Mouse (Mus musculus) hindbrain, postnatal 0 days (tissue): Measurements from ENCODE around the gene Nmu. TPM values are rescaled to one million over a fixed set of nuclear protein-coding genes. Genes with fewer than 3 reads are reported as not detected.

Experiments used
- ATAC-seq: fragments of 200-750 bp; cut with Nextera tagmentation; 2 replicates; pipeline ENCODE4 v1.8.0; 2017; ENCODE audit warnings: mild to moderate bottlenecking, moderate TSS enrichment, moderate library complexity
- DNase-seq: peaks from one replicate; pipeline ENCODE4 v3.0.0-alpha.2; 2015; ENCODE audit warnings: low spot score
- H3K27ac ChIP-seq: fragments of 300-500 bp; sonication (generic); 2 replicates; pipeline ENCODE4 v1.5.1; 2014; ENCODE audit warnings: mild to moderate bottlenecking
- H3K27me3 ChIP-seq: fragments of 300-500 bp; sonication (generic); 2 replicates; pipeline ENCODE4 v1.6.1; 2014; ENCODE audit warnings: low read length, mixed read lengths; ENCODE audit not compliant: insufficient read depth
- H3K36me3 ChIP-seq: fragments of 300-500 bp; sonication (generic); 2 replicates; pipeline ENCODE4 v1.6.1; 2014; ENCODE audit warnings: low read length, mixed read lengths; ENCODE audit not compliant: insufficient read depth
- H3K4me1 ChIP-seq: fragments of 300-500 bp; sonication (generic); 2 replicates; pipeline ENCODE4 v1.6.1; 2014; ENCODE audit warnings: antibody characterized with exemption, low read length, mixed read lengths; ENCODE audit not compliant: insufficient read depth
- H3K4me2 ChIP-seq: fragments of 300-500 bp; sonication (generic); 2 replicates; pipeline ENCODE4 v1.6.1; 2014; ENCODE audit warnings: low read depth, mild to moderate bottlenecking, low read length, moderate library complexity, mixed read lengths
- H3K4me3 ChIP-seq: fragments of 300-500 bp; sonication (generic); 2 replicates; pipeline ENCODE4 v1.5.1; 2014; ENCODE audit warnings: low read length
- H3K9ac ChIP-seq: fragments of 300-500 bp; sonication (generic); replicated peaks from 2 replicates; pipeline ENCODE4 v1.6.1; 2014; ENCODE audit warnings: mild to moderate bottlenecking, low read length, moderate library complexity, mixed read lengths
- H3K9me3 ChIP-seq: fragments of 300-500 bp; sonication (generic); 2 replicates; pipeline ENCODE4 v1.6.1; 2016; ENCODE audit warnings: low read length, mixed read lengths
- CTCF ChIP-seq: IDR thresholded peaks from 2 replicates; pipeline ENCODE4 v1.5.1; 2016; ENCODE audit warnings: antibody characterized with exemption, control low read depth, low read depth
- WGBS: fragments of 180-500 bp; shearing (Covaris S2); extraction: QIAGEN DNeasy Blood & Tissue Kit; methylation state at CpG from one replicate; pipeline ENCODE4 v1.1.7; 2014; 5-methylcytosine and 5-hydroxymethylcytosine counted together
- polyA plus RNA-seq: library from polyadenylated mRNA; unstranded; fragments of >200 nt; fragmentation: Nextera tagmentation; extraction: Ambion mirVana; gene quantifications from 2 replicates; pipeline ENCODE4 v1.2.1, GENCODE M21; 2015
- total RNA-seq: library from RNA; depleted of rRNA; stranded (reverse); fragments of >200 nt; gene quantifications from 2 replicates; pipeline ENCODE4 v1.2.3, GENCODE M21; 2014

Gene Nmu
- total and polyA plus RNA-seq, 2 experiments from 2014 or later: 2.3 TPM; not detected in 1

- Histone ChIP-seq H3K4me2 (no peak overlapping the region), H3K4me1 (no peaks in the 10 kb centered on the region), H3K4me3 (no peak overlapping the region), H3K27me3 (no peaks in the 10 kb centered on the region), H3K36me3 (no peaks in the 10 kb centered on the region), H3K27ac (no peak overlapping the region), H3K9ac (no peak overlapping the region), H3K9me3 (no peaks in the 10 kb centered on the region)
- ATAC-seq: no peak
- no peak for TF ChIP-seq CTCF
- DNase-seq: no peak
- 86% methylated on average over 5 of the region's 5 CpGs for WGBS
Observed at GRCm38 (mm10) chr5:76351537-76351936, 12.1 kb downstream of the Nmu start.

- Histone ChIP-seq H3K27me3 (no peaks in the 10 kb centered on the region), H3K9me3 (no peaks in the 10 kb centered on the region), H3K27ac (no peak overlapping the region), H3K36me3 (no peaks in the 10 kb centered on the region), H3K4me2 (no peak overlapping the region), H3K4me1 (no peaks in the 10 kb centered on the region), H3K4me3 (no peak overlapping the region), H3K9ac (no peak overlapping the region)
- ATAC-seq (peak; percentile 49; the same call in 1 of the 2 replicates), DNase-seq (peak; percentile 31)
- no peak for TF ChIP-seq CTCF
- 50% methylated on average over 2 of the region's 2 CpGs for WGBS
Observed at GRCm38 (mm10) chr5:76346137-76346536, 17.5 kb downstream of the Nmu start.

DNA sequence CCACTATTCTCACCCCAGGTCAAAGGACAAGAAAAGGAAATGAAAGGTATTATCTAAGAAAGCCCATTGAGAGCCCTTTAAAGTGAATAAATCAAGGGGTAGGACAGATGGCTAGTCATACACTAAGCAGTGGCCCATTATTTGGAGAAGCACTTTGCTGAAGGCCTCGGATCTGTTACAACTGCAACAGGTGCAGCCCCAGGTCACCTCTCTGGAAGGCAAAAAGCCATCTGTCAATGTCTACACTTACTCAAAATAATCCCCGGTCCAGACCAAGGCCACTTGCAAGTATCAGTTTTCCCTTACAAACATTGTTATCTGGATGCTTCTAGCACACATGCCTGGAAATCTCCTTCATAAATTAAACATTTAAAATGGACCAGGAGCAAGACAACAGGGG is 22.7 kb downstream of the Nmu start:
- no peaks in the 10 kb centered on the region for H3K4me1 ChIP-seq
- no peaks in the 10 kb centered on the region for H3K27me3 ChIP-seq
- H3K36me3 ChIP-seq: no peaks in the 10 kb centered on the region
- no peak overlapping the region for H3K27ac ChIP-seq
- 75% methylated on average over 2 of the region's 2 CpGs for WGBS
- no peak for TF ChIP-seq CTCF
- no peak for ATAC-seq
- no peak overlapping the region for H3K4me2 ChIP-seq
- no peak overlapping the region for H3K4me3 ChIP-seq
- H3K9ac ChIP-seq: no peak overlapping the region
- H3K9me3 ChIP-seq: no peaks in the 10 kb centered on the region
- DNase-seq: no peak

DNA sequence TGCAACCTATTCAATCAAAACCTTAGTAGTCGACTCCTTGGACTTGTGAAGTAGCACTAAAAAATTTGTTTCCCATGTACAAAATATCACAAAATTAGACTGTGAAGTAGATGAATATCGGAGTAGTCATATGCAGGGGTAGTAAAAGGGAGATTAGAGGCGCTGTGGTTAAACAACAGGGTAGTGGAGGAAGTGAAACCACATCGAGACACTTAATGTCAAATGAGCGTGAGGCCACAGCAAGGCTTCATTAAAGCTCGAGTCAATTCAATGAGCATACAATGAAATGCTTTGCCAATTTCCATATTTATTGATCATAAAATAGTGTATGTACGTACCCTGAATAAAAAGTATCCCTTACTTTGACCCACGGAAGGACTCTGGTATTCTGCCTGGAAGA is 26.5 kb downstream of the Nmu start:
- ATAC-seq (no peak), DNase-seq (no peak)
- Histone ChIP-seq H3K4me2 (no peak overlapping the region), H3K4me3 (no peak overlapping the region), H3K27me3 (no peaks in the 10 kb centered on the region), H3K27ac (no peak overlapping the region), H3K36me3 (no peaks in the 10 kb centered on the region), H3K4me1 (no peaks in the 10 kb centered on the region), H3K9ac (no peak overlapping the region), H3K9me3 (no peaks in the 10 kb centered on the region)
- TF ChIP-seq CTCF: no peak
- WGBS: 81% methylated on average over 8 of the region's 8 CpGs

DNA sequence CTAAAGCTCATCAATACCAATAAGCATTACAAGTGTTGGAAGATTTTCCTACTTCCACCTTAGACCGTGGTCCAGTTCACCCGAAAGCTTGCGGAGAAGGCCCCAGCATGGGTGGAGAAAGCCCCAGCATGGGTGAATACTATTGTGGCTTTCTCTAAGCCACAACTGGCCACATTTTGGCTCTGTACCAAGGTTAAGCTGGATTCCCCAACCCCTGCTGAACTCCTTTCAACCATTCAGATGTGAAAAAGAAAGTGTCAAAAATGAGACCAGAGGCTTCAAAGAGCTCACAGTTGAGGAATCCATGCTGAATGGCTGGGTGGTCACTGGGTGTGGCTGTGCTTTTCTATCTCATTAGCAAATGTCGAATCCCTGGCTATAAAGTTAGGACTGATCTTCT is 29.8 kb downstream of the Nmu start:
- 50% methylated on average over 4 of the region's 4 CpGs for WGBS
- H3K4me1 ChIP-seq: no peaks in the 10 kb centered on the region

DNA sequence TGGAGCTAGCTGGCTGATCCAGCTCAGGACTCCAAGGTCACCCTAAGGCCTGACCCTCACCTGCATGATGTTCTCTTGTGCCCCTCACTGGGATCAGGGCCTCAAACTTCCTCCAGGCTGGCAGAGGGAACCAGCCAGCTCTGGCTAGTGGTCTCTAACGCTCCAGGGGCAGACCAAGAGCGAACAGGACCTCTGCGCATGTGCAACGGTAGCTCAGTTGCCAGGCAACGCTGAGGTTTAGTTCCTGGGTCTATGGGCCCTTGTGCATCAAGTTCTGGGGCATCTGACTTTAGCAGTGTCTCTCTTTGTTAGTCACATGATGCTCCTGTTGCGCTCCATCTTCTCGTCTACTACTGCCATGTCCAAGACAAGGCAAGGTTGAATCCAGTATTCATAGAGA is 32.6 kb downstream of the Nmu start, which contains the start of gene Pdcl2:
Gene Pdcl2 (minus strand): TSS at position 204 of the 400 bp plus-strand sequence.
- Histone ChIP-seq H3K4me2 (no peak within 1 kb of the TSS), H3K36me3 (no peaks in the 10 kb centered on the region), H3K4me3 (no peak within 1 kb of the TSS), H3K9me3 (no peaks in the 10 kb centered on the region), H3K27ac (no peak within 1 kb of the TSS), H3K27me3 (no peaks in the 10 kb centered on the region), H3K4me1 (no peaks in the 10 kb centered on the region), H3K9ac (no peak within 1 kb of the TSS)
- ATAC-seq: no peak
- TF ChIP-seq CTCF: no peak
- 85% methylated on average over 7 of the region's 7 CpGs for WGBS
- no peak for DNase-seq

More for the DNA sequence above, 29.8 kb downstream of the Nmu start:
- no peak overlapping the region for H3K4me3 ChIP-seq
- DNase-seq (no peak), ATAC-seq (no peak)
- no peaks in the 10 kb centered on the region for H3K27me3 ChIP-seq
- no peaks in the 10 kb centered on the region for H3K9me3 ChIP-seq
- H3K4me2 ChIP-seq: no peak overlapping the region
- no peak overlapping the region for H3K9ac ChIP-seq
- TF ChIP-seq CTCF: no peak
- H3K36me3 ChIP-seq: no peaks in the 10 kb centered on the region
- H3K27ac ChIP-seq: no peak overlapping the region

GRCm38 (mm10) chr5:76327296-76327695 is 36.3 kb downstream of the Nmu start:
- 45% methylated on average over 2 of the region's 2 CpGs for WGBS
- Histone ChIP-seq H3K9me3 (no peaks in the 10 kb centered on the region), H3K27ac (no peak overlapping the region), H3K36me3 (no peaks in the 10 kb centered on the region), H3K27me3 (no peaks in the 10 kb centered on the region), H3K9ac (no peak overlapping the region), H3K4me1 (no peaks in the 10 kb centered on the region), H3K4me2 (no peak overlapping the region), H3K4me3 (no peak overlapping the region)
- ATAC-seq (no peak), DNase-seq (no peak)
- no peak for TF ChIP-seq CTCF
